Mouse (Mus musculus): ENCODE results near the gene Hnrnpa2b1.
"Not testable (repeated sequence)": the region's sequence is repeated elsewhere in the genome, so short reads cannot be mapped to it uniquely, and the experiment has no call there.

Gene Hnrnpa2b1

GRCm38 (mm10) chr6:51469715-51470310 lies at the start of gene Hnrnpa2b1:
Gene Hnrnpa2b1 (minus strand): TSS chr6:51469894.
- peak; percentile 97 to 98 for DNase-seq

- no peak for DNase-seq
Measured at GRCm38 (mm10) chr6:51514860-51515259, 45.2 kb upstream of the Hnrnpa2b1 start.

- no peak for DNase-seq
Measured at GRCm38 (mm10) chr6:51513745-51514144, 44.1 kb upstream of the Hnrnpa2b1 start.

- DNase-seq: no peak
Measured at GRCm38 (mm10) chr6:51510946-51511345, 41.3 kb upstream of the Hnrnpa2b1 start.

GRCm38 (mm10) chr6:51510094-51510493 lies 40.4 kb upstream of the Hnrnpa2b1 start:
- DNase-seq: peak; percentile 64 to 82

- peak; percentile 74 to 91 for DNase-seq
Measured at GRCm38 (mm10) chr6:51508750-51509648, 39.3 kb upstream of the Hnrnpa2b1 start.

GRCm38 (mm10) chr6:51507556-51507955 lies 37.9 kb upstream of the Hnrnpa2b1 start:
- DNase-seq: no peak

GRCm38 (mm10) chr6:51505671-51506070 lies 36.0 kb upstream of the Hnrnpa2b1 start:
- no peak for DNase-seq

GRCm38 (mm10) chr6:51497321-51498111 lies 27.8 kb upstream of the Hnrnpa2b1 start:
- DNase-seq: peak; percentile 14 to 34

- DNase-seq: peak; percentile 75 to 87
Measured at GRCm38 (mm10) chr6:51489787-51490186, 20.1 kb upstream of the Hnrnpa2b1 start.

- DNase-seq: no peak
Measured at GRCm38 (mm10) chr6:51486731-51487130, 17.0 kb upstream of the Hnrnpa2b1 start.

- no peak for DNase-seq
Measured at GRCm38 (mm10) chr6:51486076-51486710, 16.5 kb upstream of the Hnrnpa2b1 start.

- DNase-seq: no peak
Measured at GRCm38 (mm10) chr6:51485646-51486045, 16.0 kb upstream of the Hnrnpa2b1 start.

- not testable (repeated sequence) for DNase-seq
Measured at GRCm38 (mm10) chr6:51484556-51484955, 14.9 kb upstream of the Hnrnpa2b1 start.

GRCm38 (mm10) chr6:51483861-51484260 lies 14.2 kb upstream of the Hnrnpa2b1 start:
- DNase-seq: no peak

- peak; percentile 42 to 45 for DNase-seq
Measured at GRCm38 (mm10) chr6:51481548-51481947, 11.9 kb upstream of the Hnrnpa2b1 start.

- no peak for DNase-seq
Measured at GRCm38 (mm10) chr6:51479136-51479731, 9.5 kb upstream of the Hnrnpa2b1 start.

- DNase-seq: no peak
Measured at GRCm38 (mm10) chr6:51472213-51472612, 2.5 kb upstream of the Hnrnpa2b1 start.

- no peak for DNase-seq
Measured at GRCm38 (mm10) chr6:51471782-51472181, 2.1 kb upstream of the Hnrnpa2b1 start.

GRCm38 (mm10) chr6:51471179-51471505 lies 1.4 kb upstream of the Hnrnpa2b1 start:
- DNase-seq: no peak

GRCm38 (mm10) chr6:51470311-51471178 lies 851 bp upstream of the Hnrnpa2b1 start, which contains the start of gene Cbx3:
Gene Cbx3 (plus strand): TSS chr6:51470360.
- peak; percentile 86 to 89 for DNase-seq
